Mouse (Mus musculus): ENCODE data around the gene Josd1. TPM values are rescaled to one million over a fixed set of nuclear protein-coding genes. Genes with fewer than 3 reads are reported as not detected.

Gene Josd1
- 29.0 and 29.1 TPM in 2 replicates for polyA plus RNA-seq (2016; fragmentation: Nextera tagmentation; extraction: Ambion mirVana)

DNA sequence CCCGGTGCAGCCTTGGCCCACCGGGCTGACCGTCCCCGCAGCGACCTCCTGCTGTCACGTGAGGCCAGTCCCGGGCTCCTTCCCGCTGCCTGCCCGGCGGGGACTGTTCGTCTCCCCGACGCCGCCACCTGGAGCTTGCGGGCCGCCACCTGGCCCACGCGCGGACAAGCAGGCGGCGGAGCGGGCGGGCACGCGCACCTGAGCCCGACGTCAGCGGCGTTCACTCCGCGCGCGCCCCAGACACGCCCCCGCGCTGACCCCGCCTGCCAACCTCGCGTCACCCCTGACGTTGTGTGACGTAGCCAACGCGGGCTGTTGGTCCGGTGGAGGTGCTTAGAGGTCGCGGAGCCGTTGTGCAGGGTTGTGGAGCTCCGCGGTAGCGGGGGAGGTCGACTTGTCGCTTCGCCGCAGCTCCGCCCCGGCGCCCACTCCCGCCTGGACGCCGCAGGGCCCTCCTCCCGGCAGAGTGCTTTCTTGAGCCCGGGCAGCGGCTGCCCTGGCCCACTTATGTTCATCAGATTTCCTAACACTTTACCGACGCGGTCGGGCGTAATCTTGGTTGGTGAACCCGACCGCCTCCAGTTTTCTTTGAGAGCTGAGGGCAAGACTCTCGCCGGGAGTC, at the start of gene Josd1:
Josd1 (minus strand) TSS at position 274 of the 622 bp plus-strand sequence.
- no peaks in the 10 kb centered on the region for H3K27me3 ChIP-seq (replicated peaks)
- no peaks in the 10 kb centered on the region for H3K36me3 ChIP-seq
- H3K4me1 ChIP-seq (replicated peaks), result peaks cover 53% of the 10 kb centered on the region
- H3K27ac ChIP-seq (ENCODE audit: poor library complexity, severe bottlenecking), result peak within 1 kb of the TSS; percentile 98
- H3K9ac ChIP-seq, result peak within 1 kb of the TSS; percentile 97
- H3K4me2 ChIP-seq, result peak within 1 kb of the TSS; percentile 95
- H3K9me3 ChIP-seq (replicated peaks), result no peaks in the 10 kb centered on the region
- peak; percentile 85 for ATAC-seq (ENCODE audit: insufficient number of reproducible peaks, low FRiP score)
- peak within 1 kb of the TSS; percentile 91 for H3K4me3 ChIP-seq
- WGBS, result under 1% methylated on average over 72 of the region's 72 CpGs

DNA sequence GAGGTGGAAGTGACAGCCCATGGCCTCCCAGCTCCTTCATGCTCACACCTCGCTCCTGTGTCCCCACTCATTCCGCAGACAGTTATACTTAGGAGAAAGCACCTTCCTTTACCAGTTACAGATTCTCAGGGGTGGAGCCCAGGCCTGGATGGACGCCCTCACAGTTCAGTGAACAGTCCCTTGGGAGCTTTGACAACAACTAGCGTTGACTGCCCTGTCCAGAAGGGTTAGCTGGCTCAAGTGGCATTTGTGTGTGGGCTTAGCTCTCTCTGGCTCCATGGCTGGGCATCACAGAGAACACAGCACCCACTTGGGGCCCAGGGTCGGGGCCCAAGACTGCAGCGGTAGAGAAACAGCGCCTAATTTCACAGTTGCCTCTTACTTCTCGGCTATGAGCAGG, 46.6 kb upstream of the Josd1 start:
- Histone ChIP-seq H3K4me3 (no peak overlapping the region), H3K9ac (no peak overlapping the region), H3K27ac (ENCODE audit: poor library complexity, severe bottlenecking) (peak overlapping the region; percentile 97), H3K4me2 (no peak overlapping the region), H3K27me3 (replicated peaks) (no peaks in the 10 kb centered on the region), H3K4me1 (replicated peaks) (peaks cover 21% of the 10 kb centered on the region), H3K9me3 (replicated peaks) (no peaks in the 10 kb centered on the region), H3K36me3 (peaks cover 87% of the 10 kb centered on the region)
- ATAC-seq (ENCODE audit: insufficient number of reproducible peaks, low FRiP score), result no peak
- 79% methylated on average over 8 of the region's 8 CpGs for WGBS

DNA sequence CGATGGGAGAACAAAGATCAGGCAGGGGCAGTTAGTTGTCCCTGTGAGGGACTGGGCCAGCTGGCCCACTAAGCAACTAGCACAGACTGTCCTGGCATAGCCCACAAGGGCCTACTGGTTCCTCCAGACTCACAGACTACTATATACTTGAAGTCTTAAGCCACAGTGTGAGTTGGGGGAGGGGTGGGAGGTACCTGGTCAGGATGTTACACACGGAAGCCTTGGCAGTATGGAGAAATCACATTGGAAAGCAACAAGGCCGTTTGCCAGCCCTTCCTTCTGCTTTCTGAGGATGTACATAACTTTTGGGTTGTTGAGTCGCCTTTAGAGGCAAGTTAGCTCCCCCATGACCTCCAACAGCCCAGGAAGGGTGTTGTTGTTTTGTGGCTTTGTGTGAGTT, 45.9 kb upstream of the Josd1 start:
- H3K27ac ChIP-seq (ENCODE audit: poor library complexity, severe bottlenecking), result no peak overlapping the region
- no peaks in the 10 kb centered on the region for H3K27me3 ChIP-seq (replicated peaks)
- no peak overlapping the region for H3K4me2 ChIP-seq
- no peak overlapping the region for H3K9ac ChIP-seq
- H3K4me3 ChIP-seq, result no peak overlapping the region
- peaks cover 87% of the 10 kb centered on the region for H3K36me3 ChIP-seq
- H3K9me3 ChIP-seq (replicated peaks), result no peaks in the 10 kb centered on the region
- WGBS, result 70% methylated on average over 4 of the region's 4 CpGs
- no peak for ATAC-seq (ENCODE audit: insufficient number of reproducible peaks, low FRiP score)
- H3K4me1 ChIP-seq (replicated peaks), result peaks cover 18% of the 10 kb centered on the region

DNA sequence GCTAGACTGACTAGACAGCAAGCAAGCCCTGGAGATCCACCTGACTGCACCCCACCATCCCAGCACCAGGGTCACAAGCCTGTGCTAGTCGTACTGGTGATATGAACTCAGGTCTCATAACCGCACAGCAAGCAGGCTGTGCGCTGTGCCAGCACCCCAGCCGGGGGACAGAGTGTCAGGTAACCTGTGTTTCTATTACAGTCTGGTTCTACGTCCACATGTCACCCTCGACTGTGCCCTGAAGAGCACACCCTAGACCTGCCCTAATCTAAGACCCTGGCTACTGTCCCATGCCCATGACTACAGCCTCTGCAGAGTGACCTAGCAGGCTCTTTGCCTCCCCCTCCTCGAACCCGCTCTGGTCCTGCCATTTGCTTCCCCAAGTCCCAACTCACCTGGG, 45.5 kb upstream of the Josd1 start:
- WGBS, result 91% methylated on average over 8 of the region's 8 CpGs
- H3K4me2 ChIP-seq, result no peak overlapping the region

DNA sequence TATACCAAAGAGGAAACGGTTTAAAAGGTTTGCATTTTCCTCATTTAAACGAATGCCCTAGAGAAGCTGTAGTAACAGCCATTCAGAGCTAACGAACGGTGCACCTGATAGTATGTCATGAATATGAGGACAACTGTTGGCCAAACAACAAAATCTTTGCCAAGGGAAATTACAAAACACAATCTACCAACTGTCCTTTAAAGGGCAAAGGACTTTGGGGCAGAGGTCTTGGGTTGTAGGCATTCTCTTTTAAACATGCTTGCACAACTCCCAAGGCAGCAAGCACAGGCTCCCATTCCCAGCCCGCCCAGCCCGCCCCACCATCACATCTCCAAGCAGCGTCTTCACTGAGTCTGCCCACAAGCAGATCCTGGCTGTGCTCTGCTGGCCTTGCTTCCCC, 43.8 kb upstream of the Josd1 start:
- Histone ChIP-seq H3K27ac (ENCODE audit: poor library complexity, severe bottlenecking) (no peak overlapping the region), H3K36me3 (peaks cover 87% of the 10 kb centered on the region), H3K27me3 (replicated peaks) (no peaks in the 10 kb centered on the region), H3K4me1 (replicated peaks) (peaks cover 18% of the 10 kb centered on the region), H3K4me3 (no peak overlapping the region), H3K9me3 (replicated peaks) (no peaks in the 10 kb centered on the region), H3K9ac (no peak overlapping the region), H3K4me2 (no peak overlapping the region)
- no peak for ATAC-seq (ENCODE audit: insufficient number of reproducible peaks, low FRiP score)
- WGBS, result 86% methylated on average over 7 of the region's 7 CpGs

More for the DNA sequence above, 45.5 kb upstream of the Josd1 start:
- Histone ChIP-seq H3K27me3 (replicated peaks) (no peaks in the 10 kb centered on the region), H3K9me3 (replicated peaks) (no peaks in the 10 kb centered on the region), H3K9ac (no peak overlapping the region), H3K36me3 (peaks cover 87% of the 10 kb centered on the region), H3K27ac (ENCODE audit: poor library complexity, severe bottlenecking) (no peak overlapping the region), H3K4me1 (replicated peaks) (peaks cover 18% of the 10 kb centered on the region), H3K4me3 (no peak overlapping the region)
- ATAC-seq (ENCODE audit: insufficient number of reproducible peaks, low FRiP score), result no peak

DNA sequence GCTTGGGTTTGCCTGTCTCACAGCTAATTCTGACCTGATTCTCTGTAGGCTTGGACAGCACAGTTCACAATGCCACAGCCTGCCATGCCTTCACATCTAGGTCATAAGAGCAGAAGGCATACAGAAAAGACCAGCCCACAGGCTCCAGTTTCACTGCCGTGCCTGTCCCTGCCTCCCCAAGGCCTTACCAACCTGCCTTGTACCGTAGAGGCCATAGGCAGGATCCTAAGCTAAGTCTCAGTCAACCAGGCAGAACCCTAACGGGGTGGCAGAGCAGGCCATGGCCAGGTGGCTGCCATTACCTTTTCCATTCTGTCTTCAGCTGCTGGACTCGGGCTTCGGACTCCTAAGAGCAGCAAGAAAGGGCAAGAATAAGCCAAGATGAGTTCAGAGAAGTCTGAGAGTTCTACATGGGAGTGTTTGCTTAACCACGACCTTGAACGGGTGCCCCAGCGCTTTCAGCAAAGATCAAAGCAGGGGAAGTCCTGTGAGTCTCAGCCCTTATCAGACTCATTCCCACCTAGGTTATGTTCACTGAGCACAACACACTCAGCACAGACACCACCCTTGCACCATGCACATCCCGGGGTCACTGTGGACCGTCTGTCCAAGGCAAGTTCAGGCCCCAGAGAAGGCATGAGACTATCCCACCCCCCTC, 41.1 kb upstream of the Josd1 start:
- Histone ChIP-seq H3K9ac (0 out of 2 replicates have a peak overlapping the region, but pooled peaks have one; percentile 17), H3K27me3 (replicated peaks) (no peaks in the 10 kb centered on the region), H3K9me3 (replicated peaks) (no peaks in the 10 kb centered on the region), H3K36me3 (peaks cover 92% of the 10 kb centered on the region), H3K27ac (ENCODE audit: poor library complexity, severe bottlenecking) (no peak overlapping the region), H3K4me1 (replicated peaks) (no peaks in the 10 kb centered on the region), H3K4me2 (no peak overlapping the region), H3K4me3 (no peak overlapping the region)
- WGBS, result 77% methylated on average over 10 of the region's 10 CpGs
- ATAC-seq (ENCODE audit: insufficient number of reproducible peaks, low FRiP score), result no peak

DNA sequence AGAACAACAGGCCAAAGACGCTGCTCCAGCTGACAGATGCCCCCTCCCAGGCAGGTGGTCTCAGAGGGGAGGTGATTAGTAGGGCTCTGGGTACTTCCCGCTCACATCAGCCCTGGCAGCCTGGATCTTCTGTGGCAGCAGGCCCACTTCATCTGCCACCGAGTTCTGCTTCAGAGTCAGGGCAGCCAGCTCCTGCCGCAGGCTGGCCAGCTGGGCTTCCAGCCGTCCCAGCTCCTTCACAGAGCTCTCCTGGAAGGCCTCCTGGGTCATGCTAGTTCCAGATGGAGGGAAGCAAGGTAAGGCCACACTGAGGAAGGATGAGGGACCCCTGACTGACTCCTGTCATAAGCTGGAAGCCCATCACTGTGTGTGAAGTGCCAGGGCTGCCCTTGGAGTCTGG, 40.6 kb upstream of the Josd1 start:
- no peaks in the 10 kb centered on the region for H3K4me1 ChIP-seq (replicated peaks)
- H3K9me3 ChIP-seq (replicated peaks), result no peaks in the 10 kb centered on the region
- H3K9ac ChIP-seq, result 0 out of 2 replicates have a peak overlapping the region, but pooled peaks have one; percentile 17
- no peak for ATAC-seq (ENCODE audit: insufficient number of reproducible peaks, low FRiP score)
- no peak overlapping the region for H3K4me3 ChIP-seq
- H3K36me3 ChIP-seq, result peaks cover 87% of the 10 kb centered on the region
- no peak overlapping the region for H3K27ac ChIP-seq (ENCODE audit: poor library complexity, severe bottlenecking)
- no peak overlapping the region for H3K4me2 ChIP-seq
- H3K27me3 ChIP-seq (replicated peaks), result no peaks in the 10 kb centered on the region
- 78% methylated on average over 5 of the region's 5 CpGs for WGBS

DNA sequence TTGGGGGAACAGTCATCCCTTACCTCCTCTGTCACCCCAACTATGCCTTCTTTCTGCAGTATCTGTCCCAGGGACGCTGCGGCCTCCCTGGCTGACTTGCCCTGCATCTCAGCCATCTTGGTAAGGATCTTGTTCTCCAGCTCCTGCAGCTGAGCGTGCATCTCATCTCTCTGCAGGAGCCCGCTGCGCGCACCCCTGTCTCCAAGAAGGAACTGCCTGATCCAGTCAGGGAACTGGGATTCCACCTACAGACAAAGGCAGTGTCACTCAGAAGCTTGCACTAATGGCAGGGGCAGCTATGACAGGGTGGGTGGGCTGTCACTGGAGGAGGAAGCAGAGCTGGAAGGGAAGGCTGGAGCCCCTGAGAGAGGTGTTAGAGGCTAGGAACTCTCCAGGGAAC, 40.1 kb upstream of the Josd1 start:
- no peak overlapping the region for H3K27ac ChIP-seq (ENCODE audit: poor library complexity, severe bottlenecking)
- no peaks in the 10 kb centered on the region for H3K9me3 ChIP-seq (replicated peaks)
- no peaks in the 10 kb centered on the region for H3K4me1 ChIP-seq (replicated peaks)
- no peaks in the 10 kb centered on the region for H3K27me3 ChIP-seq (replicated peaks)
- no peak for ATAC-seq (ENCODE audit: insufficient number of reproducible peaks, low FRiP score)
- H3K4me3 ChIP-seq, result no peak overlapping the region
- H3K9ac ChIP-seq, result 0 out of 2 replicates have a peak overlapping the region, but pooled peaks have one; percentile 17
- no peak overlapping the region for H3K4me2 ChIP-seq
- 94% methylated on average over 6 of the region's 6 CpGs for WGBS
- peaks cover 82% of the 10 kb centered on the region for H3K36me3 ChIP-seq

DNA sequence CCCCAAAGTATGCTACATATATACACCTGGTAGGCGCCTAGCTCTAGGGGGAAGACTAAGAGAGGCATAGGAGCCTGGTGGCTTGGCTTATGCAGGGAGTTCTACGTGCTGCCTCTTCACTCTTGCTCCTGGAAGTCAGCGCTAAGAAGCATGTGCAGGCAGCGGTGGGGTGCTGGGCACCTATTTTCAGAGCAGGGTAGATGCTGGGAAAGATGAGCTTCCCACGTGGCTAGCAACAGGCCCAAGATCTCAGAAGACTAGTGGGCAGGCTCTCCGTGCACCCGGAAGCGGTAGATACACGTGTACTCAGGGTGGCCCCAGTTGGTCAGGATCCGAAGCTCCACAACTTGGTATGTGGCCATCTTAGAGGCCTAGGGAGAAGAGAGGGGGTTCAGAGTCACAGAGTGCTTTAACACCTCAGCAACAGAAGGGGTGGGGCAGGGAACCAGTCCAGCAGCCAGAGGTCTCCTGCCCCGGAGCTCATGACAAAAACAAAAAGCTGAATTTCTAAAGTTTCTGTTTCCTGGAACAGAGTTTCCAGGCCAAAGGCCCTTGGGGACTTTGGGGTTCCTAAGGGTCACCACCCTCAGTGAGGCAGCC, 37.6 kb upstream of the Josd1 start:
- ATAC-seq (ENCODE audit: insufficient number of reproducible peaks, low FRiP score), result no peak
- Histone ChIP-seq H3K27ac (ENCODE audit: poor library complexity, severe bottlenecking) (no peak overlapping the region), H3K9ac (no peak overlapping the region), H3K27me3 (replicated peaks) (no peaks in the 10 kb centered on the region), H3K4me2 (no peak overlapping the region), H3K4me1 (replicated peaks) (no peaks in the 10 kb centered on the region), H3K4me3 (no peak overlapping the region), H3K9me3 (replicated peaks) (no peaks in the 10 kb centered on the region), H3K36me3 (peaks cover 73% of the 10 kb centered on the region)
- WGBS, result 87% methylated on average over 11 of the region's 11 CpGs

DNA sequence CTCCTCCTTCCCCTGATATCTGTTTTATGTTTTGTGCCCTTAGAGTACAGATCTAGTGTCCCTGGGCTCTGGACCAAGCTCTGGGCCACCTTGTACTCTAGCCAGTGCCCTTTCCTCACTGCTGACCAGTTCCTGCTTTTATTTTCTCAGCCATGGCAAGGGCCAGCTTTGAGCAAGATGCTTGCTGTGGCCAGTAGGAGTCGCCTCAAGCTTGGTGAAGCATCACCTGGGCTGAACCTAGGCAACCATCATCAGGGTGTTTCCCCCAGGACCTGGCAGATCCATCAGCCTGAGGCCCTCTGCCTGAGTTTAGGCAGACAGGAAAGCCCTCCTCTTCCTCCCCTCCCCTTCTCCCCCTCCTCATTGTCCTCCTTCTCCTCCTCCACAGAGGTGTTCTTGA, 35.7 kb upstream of the Josd1 start:
- no peaks in the 10 kb centered on the region for H3K4me1 ChIP-seq (replicated peaks)
- no peak overlapping the region for H3K4me3 ChIP-seq
- ATAC-seq (ENCODE audit: insufficient number of reproducible peaks, low FRiP score), result no peak
- H3K27me3 ChIP-seq (replicated peaks), result no peaks in the 10 kb centered on the region
- H3K36me3 ChIP-seq, result peaks cover 74% of the 10 kb centered on the region
- WGBS, result 33% methylated on average over 1 of the region's 1 CpGs
- H3K9ac ChIP-seq, result no peak overlapping the region
- no peaks in the 10 kb centered on the region for H3K9me3 ChIP-seq (replicated peaks)
- H3K4me2 ChIP-seq, result no peak overlapping the region
- no peak overlapping the region for H3K27ac ChIP-seq (ENCODE audit: poor library complexity, severe bottlenecking)

DNA sequence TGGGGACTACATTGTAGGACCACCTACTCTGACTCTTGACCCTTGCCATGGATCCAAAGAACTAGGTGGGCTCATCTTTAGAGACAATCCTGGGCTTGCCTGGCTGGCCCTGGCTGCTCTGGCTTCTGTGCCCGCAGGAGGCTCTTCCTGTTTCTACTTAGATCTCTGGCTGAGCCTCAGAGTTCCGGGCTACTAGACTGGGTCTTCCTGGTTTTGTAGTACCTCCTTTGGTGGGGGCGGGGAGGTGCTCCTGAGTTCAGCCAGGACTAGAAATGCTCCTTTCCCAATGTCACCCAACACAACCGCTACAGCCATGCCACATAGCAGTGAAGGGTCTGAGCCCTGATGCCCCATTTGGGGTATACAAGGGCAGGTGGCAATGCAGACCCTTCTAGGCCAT, 33.1 kb upstream of the Josd1 start:
- 80% methylated on average over 4 of the region's 4 CpGs for WGBS
- no peaks in the 10 kb centered on the region for H3K27me3 ChIP-seq (replicated peaks)
- no peak for ATAC-seq (ENCODE audit: insufficient number of reproducible peaks, low FRiP score)
- H3K4me1 ChIP-seq (replicated peaks), result no peaks in the 10 kb centered on the region
- H3K27ac ChIP-seq (ENCODE audit: poor library complexity, severe bottlenecking), result no peak overlapping the region
- no peak overlapping the region for H3K4me2 ChIP-seq
- H3K36me3 ChIP-seq, result peaks cover 74% of the 10 kb centered on the region
- H3K9ac ChIP-seq, result no peak overlapping the region
- no peaks in the 10 kb centered on the region for H3K9me3 ChIP-seq (replicated peaks)
- no peak overlapping the region for H3K4me3 ChIP-seq
